Mouse (Mus musculus) left cerebral cortex, postnatal 14 days (tissue): ENCODE measurements around the gene Borcs7. TPM values are rescaled to one million over a fixed set of nuclear protein-coding genes. Genes with fewer than 3 reads are reported as not detected.

ENCODE experiments used
- DNase-seq, 2 experiments: peaks; one replicate each; pipeline ENCODE4 v3.0.0; 2021 to 2022; ENCODE audit warnings: low spot score in 2 of 2, mixed read lengths in 1 of 2
- intact Hi-C: fragments of 180-260 bp; cut with DNase I; formaldehyde crosslinking; loops from one replicate; pipeline ENCODE4 v1.15.1; 2025
- total RNA-seq, 2 experiments: library from RNA; stranded (reverse); gene quantifications; 2 replicates each; pipeline ENCODE4 v1.2.3; 2021

Borcs7 gene
- total RNA-seq, 2 experiments from 2014 or later, result 21.6 to 22.3 TPM

- DNase-seq, result no peak
- intact Hi-C loops, result loop anchor here (2.0 kb wide), 1 partner anchor 71 kb away; no protein-coding TSS in a partner anchor
Observed at GRCm38 (mm10) chr19:46741574-46741973, 51.9 kb downstream of the Borcs7 start.

DNA sequence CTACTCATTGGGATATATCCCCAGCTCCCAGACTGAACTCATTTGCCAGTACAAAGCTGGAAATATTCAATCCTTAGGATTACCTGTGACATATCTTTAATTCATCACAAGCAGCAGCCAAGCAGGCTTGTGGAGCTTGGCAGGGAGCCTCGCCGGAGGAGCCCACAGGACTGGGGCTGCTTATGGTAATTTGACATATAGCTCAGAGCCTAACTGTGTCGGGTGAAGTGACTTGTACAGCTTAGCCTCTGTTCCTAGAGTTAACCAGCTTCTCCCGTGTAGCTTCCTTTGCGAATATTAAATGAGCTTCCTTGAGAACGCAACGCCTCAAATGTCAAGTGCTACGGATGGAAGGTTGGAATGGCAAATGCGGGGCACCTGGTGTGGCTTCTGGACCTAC, 55.0 kb downstream of the Borcs7 start:
- intact Hi-C loops, result no loop called here

DNA sequence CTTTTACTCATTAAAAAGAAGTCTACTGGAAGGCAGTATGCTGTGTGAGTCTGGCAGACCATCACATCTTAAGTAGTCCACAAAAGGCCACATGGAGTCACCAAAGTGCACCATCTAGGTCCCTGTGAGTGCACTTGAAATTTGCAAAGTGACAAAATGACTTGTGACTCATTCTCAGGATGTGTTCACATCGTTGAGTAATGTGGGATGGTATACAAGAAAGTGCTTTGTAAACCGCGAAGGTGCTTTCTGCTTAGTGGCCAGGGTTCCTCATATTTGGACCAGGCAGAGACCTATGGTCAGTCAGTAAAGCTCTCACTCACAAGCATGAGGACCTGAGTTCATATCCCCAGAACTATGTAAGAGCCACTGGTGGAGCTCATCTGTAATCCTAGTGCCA, 58.1 kb downstream of the Borcs7 start:
- DNase-seq, result no peak
- intact Hi-C loops, result no loop called here

More for the DNA sequence above, 55.0 kb downstream of the Borcs7 start:
- no peak for DNase-seq

DNA sequence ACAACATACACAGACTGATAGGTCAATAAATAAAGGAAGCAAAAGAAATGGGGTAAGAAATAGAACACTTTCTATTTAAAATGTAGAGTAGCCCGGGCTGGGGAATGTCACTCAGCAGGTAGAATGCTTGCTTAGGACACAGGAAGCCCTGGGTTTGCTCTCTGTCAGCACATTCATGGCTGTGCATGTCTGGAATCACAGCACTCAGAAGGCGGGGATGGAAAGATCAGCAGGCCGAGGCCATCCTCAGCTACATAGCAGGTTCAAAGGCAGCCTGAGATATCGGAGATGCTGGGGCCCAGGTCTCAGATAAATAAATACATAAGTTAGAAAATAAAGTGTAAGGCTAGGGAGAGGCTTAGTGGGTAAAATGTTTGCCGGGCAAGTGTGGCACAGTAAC, 62.5 kb downstream of the Borcs7 start:
- no peak for DNase-seq
- intact Hi-C loops, result no loop called here

Other genes starting within 250 kb of the Borcs7 start
- 100 to 1,000 TPM; 103 to 110 TPM for gene Trim8, start 188.2 kb upstream of the Borcs7 start, total RNA-seq
- 100 to 1,000 TPM; 103 to 116 TPM for gene Arl3, start 116.7 kb upstream of the Borcs7 start, total RNA-seq
- 1 to 10 TPM; 4.1 to 6.0 TPM for gene Sfxn2, start 116.5 kb upstream of the Borcs7 start, total RNA-seq
- gene Wbp1l, start 90.8 kb upstream of the Borcs7 start, total RNA-seq, result 10 to 100 TPM; 40.5 to 45.8 TPM
- gene Cyp17a1, start 16.7 kb upstream of the Borcs7 start, total RNA-seq, result not detected
- gene As3mt, start 17.6 kb downstream of the Borcs7 start, total RNA-seq, result 10 to 100 TPM; 16.8 to 18.4 TPM
- 10 to 100 TPM; 35.6 to 36.1 TPM for gene Cnnm2, start 71.7 kb downstream of the Borcs7 start, total RNA-seq